Mouse (Mus musculus): ENCODE results near the gene Ap1ar.

Gene Ap1ar

DNA sequence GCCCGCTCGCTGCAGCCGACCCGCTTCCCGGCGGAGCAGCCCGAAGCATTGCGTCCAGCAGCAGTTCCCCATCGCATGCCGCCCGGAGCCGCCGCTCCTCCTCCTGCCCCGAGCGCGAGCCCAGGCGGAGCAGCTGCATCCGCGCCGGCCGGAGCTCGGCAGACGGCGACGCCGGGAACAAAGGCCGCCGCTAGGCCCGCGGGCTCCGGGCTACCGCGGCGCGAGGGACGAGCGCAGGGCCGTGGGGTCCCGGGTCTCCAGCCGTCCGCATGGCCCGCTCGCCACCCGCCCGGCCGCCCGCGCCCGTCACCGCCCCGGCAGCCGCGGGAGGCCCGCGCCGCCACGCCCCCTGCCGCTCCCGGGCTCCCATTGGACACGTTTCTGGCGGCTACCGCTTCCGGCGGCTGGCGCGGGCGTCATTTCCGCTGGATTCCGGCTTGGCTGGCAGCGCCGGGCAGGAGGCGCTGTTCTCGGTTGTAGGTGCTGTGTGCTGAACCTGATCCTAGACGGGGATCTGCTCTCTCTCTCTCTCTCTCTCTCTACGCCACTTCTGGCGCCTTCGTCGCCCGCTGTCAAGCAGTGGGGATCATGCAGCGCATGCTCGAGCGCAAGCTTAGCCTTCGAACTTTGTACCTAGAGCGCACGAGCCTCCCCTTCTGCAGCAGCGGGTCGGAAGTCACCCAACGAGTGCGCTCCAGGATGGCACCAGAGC, at the start of gene Ap1ar:
Gene Ap1ar (minus strand): TSS at position 370 of the 712 bp plus-strand sequence.
- peak; percentile 96 to 98 for DNase-seq

DNA sequence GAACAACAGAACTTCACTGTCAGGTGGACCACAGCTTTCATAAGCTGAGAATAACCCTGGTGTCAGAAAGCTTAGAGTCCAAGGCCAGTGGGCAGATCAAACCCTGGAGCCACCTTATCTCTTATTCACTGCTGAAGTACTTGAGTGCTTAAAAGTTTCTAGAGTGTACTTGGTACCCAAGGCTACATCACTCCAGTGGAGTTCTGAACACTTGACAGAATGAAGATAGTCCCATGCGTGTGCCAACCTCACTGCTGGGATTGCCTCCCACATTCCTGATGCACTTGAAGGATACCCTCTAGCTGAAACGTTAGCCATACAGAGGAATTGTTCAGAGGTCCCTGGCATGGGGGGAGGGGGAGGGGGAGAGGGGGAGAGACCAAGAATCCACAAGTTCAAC, 44.4 kb upstream of the Ap1ar start:
- DNase-seq, result no peak

DNA sequence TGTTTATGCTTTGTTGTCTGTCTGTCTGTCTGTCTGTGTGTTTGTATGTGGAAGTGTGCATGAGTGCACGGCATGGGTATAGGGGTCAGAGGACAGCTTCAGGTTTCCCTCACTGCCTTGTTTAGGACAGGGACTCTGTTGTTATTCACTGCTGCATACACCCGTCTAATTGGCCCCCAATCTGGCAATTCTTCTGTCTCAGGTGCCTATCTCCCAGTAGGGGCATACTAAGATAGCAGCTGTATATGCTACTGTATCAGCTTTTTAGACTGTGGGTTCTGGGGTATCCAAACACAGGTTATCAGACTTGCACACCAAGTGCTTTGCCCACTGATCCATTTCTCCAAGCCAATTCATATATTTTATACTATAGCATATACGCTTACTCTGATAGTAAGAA, 42.6 kb upstream of the Ap1ar start:
- no peak for DNase-seq

DNA sequence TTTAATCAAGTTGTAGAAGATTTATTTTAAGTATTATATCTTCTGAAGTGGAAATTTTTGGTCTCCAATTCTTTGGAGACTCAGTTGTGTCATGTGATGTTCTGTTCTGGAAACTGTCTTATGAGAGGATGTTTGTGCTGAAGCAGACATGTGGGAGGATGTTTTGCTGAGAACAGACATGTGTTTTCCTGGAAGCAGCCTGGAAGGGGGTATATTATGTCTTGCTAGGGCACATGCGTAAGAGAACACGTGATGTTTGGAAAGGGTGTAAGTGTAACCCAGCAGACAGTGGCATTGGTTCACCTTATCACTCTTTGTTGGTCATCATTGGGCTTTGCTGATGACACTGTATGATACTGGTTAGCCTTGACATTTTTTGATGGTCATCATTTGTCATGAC, 38.2 kb upstream of the Ap1ar start:
- DNase-seq, result no peak

DNA sequence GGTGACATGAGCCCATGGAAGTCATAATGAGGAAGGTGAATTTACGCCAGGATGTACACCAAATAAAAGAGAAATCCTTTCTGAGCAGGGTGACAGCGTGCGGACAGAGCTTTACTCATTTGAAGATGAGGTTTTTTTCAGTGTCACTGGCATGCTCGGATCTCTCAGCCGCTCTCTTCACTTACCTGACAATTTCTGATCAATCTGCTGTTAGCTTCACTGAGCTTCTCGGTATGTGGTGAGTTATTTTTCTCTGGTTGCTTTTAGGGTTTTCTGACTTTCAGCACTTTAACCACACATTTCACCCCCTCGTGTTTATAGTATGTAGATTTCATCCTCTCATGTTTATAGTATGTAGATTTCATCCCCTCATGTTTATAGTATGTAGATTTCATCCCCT, 37.7 kb upstream of the Ap1ar start:
- no peak for DNase-seq

DNA sequence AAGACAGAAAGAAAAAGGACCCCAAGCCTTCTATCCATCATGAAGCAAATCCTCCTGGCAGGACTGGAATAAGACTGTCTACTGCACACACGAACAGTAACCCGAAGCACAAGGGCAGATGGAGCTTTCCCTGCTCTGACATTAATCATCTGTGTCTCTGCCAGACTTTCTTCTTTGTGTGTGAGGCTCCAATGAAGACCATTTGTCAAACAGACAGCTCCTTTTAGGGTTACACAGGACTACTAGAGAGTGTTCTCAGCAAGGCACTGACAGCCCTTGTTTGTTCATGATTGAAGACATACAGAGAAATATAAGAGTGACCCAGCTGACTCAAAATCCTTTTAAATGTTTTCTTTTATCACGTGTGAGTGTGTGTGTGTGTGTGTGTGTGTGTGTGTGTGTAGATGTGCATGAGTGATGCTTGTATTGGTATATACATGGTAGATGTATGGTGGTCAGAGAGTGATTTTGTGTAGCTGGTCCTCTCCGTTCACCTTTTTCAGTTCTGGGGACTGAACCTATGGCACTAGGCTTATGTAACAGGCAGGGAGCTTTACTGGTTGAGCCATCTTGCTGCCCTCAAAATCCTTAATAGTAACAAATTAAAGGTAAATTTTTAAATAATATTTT, 37.0 kb upstream of the Ap1ar start:
- no peak for DNase-seq

DNA sequence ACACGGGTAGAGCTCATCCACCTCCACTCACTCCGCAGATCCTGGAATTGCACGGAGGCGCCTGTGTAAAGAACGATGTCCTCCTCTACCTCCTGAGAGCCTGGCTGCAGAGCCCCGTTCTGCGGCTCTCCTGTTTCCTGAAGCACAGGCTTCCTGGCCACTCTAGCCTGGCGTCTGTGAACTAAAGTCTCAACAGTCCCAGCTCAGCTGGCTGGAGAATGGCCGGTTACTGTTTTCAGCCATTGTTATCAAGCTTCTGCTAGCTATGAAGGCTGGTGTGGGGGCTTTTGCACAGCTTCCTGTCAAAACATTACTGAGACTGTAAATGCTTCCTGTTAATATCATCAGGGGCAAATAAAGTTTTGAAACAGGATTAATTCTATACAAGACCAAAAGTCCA, 34.3 kb upstream of the Ap1ar start:
- DNase-seq, result no peak

DNA sequence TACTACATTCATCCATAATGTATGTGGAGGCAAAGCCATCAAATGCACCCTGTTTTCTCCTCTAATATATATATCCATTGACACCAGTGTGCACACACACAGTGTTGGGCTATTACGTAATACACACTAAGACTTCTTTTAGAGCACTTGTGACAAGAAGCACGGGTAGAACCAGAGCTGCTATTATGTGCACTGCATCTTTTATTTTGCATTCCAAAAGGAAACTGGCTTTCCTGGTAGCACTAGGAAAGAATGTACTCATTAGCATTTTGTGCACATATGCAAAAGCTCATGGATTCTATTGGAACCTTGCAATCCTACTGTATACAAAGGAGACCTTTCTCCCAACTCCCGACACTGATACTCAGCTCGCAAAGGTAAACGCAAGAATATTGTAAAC, 31.6 kb upstream of the Ap1ar start:
- no peak for DNase-seq

DNA sequence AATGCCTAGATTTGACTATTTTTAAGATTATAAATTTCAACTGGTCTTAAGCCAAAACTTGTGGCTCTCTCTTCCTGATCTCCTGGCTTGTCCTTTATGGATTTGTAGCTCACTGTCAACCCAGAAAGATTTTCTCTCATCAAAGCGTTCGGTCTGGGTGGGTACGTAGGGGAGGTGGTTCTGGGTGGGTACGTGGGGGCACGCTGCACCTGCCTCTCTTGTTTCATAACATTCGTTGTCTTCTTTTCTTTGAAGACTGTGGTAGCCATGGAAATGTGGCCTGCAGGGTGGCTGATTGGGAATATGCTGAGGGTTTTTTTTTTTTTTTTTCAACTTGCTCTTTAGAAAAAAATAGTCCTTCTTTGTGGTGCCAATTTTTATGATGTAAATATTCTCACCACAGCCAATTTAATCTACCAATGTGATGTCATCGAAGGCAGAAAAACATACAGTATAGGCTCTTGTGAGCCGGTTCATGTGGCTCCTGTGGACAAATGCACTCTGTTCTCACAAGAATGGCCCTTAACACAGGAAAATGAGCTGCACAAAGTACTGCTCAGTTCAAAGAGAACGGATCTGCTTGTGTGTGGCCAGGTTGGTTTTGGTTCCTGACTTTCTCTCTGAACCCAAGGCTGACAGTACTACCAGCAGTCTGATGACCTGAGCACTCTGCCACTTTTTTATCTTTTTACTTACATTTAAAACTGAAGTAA, 30.9 kb upstream of the Ap1ar start:
- DNase-seq, result no peak

DNA sequence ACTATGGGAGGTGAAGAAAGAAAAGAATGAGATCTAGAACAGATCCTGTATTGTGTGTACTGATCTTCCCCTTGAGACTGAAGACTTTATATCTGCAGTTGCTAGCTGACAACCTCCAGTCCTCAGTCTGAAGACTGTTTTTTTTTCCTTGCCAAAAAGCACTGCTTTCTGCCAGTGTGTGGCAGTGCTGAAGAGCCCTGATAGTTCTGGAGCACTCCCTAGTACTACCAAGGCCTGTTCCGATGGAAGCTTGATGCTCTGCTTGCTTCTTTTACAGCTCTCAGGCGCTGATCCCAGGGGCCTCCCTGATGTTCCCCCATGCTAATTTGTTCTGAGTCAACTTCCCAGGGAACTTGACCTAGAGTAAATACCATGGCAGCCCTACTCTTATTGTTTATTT, 26.9 kb upstream of the Ap1ar start:
- no peak for DNase-seq

DNA sequence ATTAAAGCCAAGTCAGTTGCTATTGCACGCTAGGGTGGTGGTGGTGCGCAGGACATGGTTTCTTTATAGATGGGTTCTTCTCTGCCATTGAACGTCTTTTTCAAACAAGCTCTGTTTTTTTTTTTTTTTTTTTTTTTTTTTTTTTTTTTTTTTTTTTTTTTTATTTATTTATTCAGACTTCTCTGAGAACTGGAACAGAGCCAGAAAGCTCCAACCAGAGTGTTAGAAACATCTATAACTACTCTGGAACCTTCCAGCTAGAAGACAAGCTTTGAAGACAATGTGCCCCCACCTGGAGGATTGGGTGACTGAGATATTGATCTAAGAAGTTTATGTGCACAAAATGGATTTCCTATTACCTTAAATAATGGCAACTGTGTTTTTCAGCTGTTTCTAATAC, 26.2 kb upstream of the Ap1ar start:
- DNase-seq, result no peak

DNA sequence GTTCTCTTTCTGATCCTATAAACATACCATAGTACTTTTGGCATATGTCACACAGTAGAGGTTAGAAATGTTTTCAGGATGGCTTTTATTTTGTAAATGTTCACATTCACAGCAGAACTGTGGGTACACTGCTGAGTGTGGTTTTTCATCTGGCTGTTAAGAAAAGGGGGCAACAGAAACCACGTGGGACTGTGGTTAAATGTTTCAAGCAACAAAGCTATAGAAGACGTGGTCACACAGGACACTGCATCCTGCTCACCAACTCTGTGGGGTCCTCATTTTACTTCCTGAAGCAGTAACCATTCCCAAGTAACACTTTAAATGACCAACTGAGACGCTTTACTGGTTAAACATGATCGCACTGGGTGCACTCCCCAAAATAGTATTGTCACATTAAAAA, 25.2 kb upstream of the Ap1ar start:
- DNase-seq, result no peak

DNA sequence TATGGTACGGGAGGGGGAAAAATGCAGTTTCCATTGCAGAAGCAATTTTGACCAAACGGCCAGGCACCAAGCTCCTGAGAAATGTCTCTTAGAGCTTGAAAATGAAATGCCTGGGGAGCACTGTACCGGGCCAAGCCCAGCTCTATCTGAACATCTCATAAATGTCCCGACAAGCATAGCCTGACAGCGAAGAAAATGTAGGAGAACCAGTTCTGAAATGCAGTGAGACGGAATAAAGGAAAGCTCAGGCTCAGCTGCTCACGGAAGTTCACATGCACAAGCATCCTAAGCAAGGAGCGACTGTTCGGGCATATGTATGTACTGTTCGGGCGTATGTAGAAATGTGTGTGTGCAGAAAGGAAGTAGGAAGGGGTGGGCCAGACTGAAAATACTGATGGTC, 24.0 kb upstream of the Ap1ar start:
- peak in 1 of 2 experiments; percentile 29 for DNase-seq

DNA sequence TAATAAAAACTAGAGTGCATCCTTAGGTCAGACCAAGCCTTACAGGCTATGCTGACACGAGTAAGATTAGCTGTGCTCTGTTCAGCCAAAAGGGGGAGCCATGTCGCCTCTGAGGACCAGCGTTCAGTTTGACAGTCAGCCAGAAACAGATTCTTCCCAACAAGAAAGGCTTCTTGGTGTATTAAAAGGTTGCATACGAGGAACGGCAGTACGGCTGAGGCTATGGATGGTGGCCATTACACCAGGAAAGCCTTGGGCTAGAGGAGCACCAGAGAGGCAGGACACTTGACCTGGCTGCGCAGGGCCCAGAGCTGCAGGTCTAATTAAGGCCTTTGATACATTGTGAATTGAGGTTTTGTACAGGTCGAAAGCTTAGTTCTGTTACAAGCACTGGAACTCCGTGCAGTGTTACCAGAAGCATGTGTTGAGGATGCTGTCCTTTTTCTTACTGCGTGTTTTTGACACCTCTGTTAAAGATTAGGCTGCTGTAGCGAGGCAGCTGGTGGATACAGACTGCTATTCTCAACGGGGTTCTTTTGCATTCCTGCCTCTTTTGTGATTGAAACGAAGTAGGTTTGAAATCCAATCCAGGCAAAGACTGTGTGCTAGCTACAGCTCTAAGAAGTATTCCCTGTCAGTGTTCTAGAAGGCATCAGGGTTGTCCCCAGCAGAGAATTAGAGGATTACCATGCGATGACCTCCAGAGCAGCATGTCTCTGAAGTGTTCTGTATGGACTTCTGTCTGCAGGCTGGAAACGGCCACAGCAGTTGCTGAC, 16.3 kb upstream of the Ap1ar start:
- DNase-seq, result peak; percentile 77 to 88

DNA sequence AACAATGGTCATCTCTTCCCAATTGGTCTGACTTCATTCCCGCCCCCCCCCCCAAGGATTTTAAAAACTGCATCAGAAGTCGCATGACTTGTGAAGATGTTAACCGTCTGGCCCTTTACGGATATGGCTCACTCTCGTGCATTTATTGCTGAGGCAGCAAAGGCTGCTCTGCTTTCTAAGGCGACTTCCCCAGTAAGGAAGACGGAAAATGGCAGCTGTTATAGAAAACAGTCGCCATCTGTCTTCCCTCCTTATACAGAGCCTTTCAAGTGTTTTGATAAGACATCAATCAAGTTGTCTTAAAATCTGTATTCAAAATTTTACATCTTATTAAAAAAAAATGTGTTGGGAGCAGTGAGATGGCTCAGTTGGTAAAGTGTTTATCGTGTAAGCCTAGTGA, 15.4 kb upstream of the Ap1ar start:
- DNase-seq, result no peak

DNA sequence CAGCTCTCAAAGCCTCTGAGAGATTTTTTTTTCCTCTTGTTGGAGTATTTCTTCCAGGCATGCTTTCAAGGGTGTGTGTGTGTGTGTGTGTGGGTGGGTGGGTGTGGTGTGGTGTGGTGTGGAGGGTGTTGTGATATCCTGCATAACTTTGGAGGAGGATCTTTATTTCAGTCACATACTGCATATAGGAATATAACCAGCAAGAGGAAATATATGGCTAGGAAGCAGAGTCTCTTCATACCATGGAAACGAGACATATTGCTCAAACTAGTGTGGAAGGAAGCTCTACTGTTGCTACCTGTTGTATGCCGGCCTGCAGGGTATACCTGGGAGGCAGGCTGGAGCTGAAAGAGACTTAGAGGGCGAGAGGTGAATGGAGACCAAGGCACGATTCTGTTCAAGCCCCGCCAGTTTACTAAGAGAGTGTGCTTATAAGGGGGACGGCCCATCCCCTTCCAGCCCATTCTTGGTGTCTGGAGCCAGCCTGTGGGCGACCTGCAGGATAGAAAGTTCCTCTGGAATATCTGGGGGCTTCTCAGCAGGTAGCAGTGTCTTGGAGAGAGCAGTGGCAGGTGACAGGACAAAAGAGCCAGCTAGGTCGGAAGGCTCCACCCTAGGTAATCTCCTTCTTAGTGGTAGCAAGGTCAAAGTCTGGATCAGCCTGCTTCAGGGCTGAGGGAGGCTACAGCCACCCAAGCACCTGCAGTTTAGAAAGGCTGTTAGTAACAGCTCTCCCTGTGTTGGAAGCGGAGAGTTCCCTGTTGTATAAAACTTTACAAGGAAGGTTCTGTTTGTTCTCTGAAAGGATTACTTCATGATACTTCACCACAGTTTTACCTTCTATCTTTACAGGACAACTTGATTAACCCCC, 13.7 kb upstream of the Ap1ar start:
- DNase-seq, result no peak

DNA sequence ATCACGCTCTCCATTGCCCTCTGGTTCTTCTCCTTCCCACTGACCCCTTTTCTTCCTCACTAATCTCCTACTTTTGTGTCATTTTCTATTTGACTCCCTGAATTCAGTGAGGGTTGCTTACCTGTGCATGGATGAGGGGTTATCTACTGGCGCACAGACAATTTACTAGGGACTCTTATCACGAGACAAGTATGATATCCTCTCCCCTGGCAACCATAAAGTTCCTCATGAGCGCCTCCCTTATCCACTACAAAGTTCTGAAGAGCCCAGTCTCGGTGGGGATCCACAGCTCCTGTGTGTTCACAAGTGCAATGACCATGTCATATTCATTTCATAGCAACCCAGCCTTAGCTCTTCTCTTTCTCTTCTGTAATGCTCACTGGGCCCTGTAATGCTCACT, 12.6 kb upstream of the Ap1ar start:
- no peak for DNase-seq

DNA sequence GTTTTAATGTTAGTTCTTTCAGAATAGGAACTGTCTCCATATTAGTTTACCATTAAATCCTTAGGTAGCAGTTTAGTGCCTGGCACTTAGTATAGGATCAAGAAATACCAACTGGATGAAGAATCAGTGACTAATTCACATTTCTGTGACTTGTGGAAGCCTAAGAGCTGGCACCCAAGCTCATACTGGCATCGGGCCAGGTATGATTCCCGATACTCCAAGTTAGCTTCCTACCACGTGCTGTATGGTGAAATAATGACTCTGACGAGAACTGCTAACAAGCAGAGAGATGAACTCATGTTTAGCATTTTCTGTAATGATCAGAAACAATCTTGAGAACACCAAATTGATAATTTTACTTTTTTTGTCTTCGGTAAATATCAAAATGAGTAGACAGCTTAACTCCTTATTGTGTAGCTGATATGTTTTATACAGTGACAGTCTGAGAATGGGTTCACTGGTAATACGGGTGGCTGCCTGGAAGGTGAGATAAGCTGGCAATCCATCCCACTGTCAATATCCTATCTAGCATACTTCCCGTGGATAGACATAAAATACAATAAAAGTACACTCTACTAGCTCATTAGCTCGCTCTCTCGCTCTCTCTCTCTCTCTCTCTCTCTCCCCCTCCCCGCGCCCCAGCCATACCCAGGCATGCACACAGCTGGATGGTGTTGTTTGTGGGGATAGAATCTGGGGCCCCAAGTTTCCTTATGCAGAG, 10.9 kb upstream of the Ap1ar start:
- peak; percentile 13 to 39 for DNase-seq

DNA sequence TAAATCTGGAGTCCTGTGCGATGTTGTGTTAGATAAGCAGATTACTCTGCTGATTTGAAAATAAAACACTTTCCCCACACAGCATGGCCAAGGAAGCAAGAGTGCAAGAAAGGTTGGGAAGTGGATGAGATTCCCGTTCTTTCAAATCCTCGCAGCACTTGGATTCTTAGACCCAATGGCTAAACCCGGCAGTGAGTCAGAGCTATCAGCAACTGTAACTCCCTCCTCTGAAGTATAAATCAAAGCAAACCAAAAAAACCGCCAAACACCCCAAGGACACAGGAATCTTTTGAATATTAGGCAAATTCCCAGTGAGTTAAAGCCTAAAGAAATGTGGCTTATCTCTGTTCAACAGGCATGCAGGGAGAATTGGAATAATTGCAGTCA, 6.6 kb upstream of the Ap1ar start:
- DNase-seq, result no peak

DNA sequence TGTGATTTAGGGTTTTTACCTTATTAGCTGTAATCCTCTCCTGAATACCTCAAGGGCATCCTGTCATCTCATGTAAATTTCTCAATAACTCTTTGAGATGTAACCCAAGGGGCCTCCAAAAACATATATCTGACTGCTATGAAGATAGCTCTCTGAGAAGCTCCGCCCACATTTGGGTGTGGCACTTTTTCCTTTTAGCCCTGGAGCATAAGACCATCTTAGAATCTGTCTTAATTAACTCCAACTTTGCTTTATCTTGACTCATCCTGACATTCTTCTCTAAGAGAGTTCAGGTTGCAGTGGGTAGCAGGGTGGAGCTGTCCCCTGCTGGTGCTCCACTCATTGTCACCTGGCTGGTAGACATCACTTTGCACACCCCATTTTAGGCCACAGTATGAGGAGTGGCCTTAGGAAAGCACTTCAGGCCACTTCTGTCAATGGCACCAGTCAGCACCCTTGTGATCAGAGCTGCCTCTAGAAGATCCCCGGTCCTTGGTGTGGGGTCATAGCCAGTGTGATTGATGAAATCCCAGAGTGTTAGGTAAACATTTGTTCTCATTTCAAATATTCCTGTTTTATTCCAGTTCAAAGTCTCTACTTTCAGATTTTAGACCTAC, 6.1 kb upstream of the Ap1ar start:
- DNase-seq, result no peak

DNA sequence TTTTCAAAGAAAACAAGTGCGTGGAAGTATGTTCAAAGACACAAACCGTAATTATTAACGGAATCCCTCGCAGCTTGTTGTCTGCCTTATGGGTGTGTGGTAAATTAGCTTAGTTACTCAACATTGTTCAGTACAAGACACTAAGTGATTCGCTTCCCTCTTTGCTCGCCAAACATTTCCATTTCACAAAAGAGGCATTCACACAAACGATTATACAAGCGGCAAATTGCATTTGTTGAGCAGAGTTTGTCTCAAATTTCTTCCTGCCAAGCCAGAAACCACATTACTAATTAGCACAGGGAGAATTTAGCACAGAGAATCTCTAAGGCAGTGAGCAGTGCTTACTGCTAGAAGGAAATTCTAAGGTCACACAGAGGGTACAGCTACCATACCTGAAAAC, 4.6 kb upstream of the Ap1ar start:
- DNase-seq, result no peak

Data from kidney, postnatal 36 days (tissue).